Mouse (Mus musculus): ENCODE measurements around the gene Dnajc12. TPM values are rescaled to one million over a fixed set of nuclear protein-coding genes. Genes with fewer than 3 reads are reported as not detected.
A peak's percentile ranks its signal among the peaks of the same experiment; 100 is the strongest.
"Not testable (repeated sequence)": the region's sequence is repeated elsewhere in the genome, so short reads cannot be mapped to it uniquely, and the experiment has no call there.

Dnajc12 gene
- polyA plus RNA-seq, 1 experiment, result 14.9 TPM

DNA sequence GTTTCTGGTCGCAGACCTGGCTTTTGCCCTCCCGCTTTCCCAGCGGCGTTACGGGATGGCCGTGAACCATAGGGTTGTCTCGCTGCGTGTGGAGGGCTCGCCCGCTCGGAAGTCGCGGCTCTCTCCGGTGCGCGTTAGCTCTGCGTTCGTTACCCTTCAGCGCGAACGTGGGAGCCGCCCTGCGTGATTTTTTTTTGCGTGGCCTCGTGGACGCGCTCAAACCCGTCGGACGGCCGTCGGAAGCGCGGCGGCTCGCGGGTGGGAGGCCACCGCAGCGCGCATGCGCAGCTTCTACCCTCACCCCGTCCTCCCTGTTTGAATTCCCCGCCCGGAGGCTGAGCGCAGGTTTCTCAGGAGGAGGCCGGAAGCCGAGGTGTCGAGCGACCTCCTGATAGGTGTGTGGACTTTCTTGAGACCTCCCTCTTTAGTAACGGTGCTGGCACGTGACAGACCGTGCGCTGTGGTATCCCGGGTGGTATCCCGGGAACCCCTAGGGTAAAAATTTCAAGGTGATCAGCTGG, 47.6 kb downstream of the Dnajc12 start, which contains the start of gene Ctnna3:
Gene Ctnna3 (plus strand): TSS at position 314 of the 521 bp plus-strand sequence.
- DNase-seq (ENCODE audit: low spot score), result peak; percentile 71

- no peak for DNase-seq (ENCODE audit: low spot score)
Measured at GRCm38 (mm10) chr10:63431221-63431736, 49.0 kb downstream of the Dnajc12 start.

DNA sequence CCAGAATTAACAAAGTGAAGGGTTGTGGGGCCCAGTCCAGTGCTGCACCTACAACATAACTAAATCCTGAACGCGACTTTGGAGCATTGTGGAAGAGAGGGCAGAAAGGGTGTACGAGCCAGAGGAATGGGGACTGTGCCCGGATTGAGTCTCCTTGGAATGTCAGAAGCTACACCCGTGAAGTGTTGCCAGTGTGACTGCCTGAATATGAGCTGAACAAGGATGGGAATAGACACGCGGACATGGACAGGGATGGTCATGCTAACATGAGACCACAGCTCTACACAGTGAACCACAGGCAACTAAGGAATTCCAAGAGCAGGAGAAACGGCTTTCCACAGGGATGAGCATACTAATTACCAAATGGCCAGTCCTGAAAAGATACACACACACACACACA, 49.9 kb downstream of the Dnajc12 start:
- DNase-seq (ENCODE audit: low spot score), result no peak

DNA sequence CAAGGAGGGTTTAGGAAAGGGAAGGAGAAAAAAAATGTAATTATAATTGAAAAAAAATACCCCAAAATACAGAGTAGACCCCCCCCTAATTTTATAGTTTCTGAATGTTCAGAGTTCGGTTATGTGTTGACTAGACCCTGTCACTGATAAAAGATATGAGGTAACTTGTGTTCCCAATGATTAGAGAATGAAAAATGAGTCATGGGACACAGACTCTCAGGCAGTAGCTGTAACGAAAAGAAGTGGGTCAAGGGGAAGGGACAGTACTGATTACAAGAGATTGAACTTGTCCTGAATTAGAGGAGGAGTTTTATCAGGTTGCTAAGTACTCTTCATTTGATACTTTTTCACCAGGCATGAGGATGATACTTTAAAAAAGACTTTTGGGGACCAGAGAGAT, 50.6 kb downstream of the Dnajc12 start:
- DNase-seq (ENCODE audit: low spot score), result no peak

DNA sequence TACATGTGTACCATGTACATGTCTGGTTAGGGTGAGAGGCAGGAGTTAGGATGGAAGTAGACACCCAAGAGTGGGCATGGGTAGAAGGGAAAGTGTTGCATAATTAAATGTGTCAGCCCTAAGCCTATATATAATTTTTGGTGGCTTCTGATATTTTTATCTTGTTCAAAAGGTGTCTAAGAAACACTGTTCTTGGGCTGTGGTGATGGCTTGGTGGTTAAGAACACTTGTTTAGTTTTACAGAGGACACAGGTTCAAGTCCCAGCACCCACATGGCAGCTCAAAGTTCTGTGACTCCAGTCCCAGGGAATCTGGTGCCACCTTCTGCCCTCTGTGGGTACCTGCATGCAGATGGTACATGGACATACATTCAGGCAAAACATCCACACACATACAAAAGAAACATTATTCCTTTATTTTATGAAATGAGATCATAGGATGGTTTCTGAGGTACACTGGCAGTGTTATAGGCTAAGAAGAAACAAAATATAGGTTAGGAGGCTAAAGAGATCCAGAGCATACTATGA, 56.6 kb downstream of the Dnajc12 start:
- DNase-seq (ENCODE audit: low spot score), result no peak

DNA sequence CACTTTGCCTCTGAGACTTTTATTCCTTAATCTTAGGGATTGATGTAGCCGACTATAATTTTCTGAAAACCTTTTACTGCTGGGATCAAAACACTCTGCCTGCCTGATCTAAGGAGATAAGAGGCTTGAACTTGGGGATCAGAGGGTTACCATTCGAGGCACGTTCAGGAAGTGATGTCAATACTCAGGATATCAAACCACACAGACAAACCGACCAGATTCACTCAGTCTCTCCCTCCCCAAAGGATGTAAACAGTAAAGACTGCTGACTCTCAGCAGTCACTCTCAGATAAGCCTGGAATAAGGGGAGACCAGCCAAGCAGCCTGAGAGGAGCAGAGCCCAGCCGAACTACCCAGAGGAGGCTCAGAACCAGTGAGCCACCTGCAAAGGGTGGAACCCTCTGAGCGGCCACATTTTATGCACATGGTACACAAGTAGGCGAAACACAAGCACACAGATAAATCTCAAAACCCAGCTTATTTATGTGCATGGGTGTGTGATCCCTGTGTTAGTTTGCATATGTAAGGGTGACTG, 57.5 kb downstream of the Dnajc12 start:
- no peak for DNase-seq (ENCODE audit: low spot score)

GRCm38 (mm10) chr10:63444602-63445387, 62.6 kb downstream of the Dnajc12 start:
- not testable (repeated sequence) for DNase-seq (ENCODE audit: low spot score)

DNA sequence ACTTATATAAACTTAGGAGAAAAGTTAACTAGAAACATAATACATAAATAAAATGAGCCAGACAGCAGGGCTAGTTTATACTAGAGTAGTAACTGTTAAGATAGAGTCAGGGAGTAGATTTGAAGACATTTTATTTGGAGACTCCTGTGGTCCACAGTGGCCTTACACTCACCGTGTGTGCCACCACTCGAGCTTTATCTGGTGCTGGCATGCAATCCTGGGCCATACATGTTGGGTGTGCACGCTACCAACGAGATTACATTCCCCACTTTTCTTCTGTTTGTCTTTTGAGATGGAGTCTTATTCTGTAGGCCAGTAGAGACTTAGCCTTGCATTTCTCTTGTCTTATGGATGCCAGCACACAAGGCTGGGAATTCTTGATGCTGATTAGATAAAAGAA, 71.7 kb downstream of the Dnajc12 start:
- no peak for DNase-seq (ENCODE audit: low spot score)

GRCm38 (mm10) chr10:63455110-63455878, 73.1 kb downstream of the Dnajc12 start:
- no peak for DNase-seq (ENCODE audit: low spot score)

DNA sequence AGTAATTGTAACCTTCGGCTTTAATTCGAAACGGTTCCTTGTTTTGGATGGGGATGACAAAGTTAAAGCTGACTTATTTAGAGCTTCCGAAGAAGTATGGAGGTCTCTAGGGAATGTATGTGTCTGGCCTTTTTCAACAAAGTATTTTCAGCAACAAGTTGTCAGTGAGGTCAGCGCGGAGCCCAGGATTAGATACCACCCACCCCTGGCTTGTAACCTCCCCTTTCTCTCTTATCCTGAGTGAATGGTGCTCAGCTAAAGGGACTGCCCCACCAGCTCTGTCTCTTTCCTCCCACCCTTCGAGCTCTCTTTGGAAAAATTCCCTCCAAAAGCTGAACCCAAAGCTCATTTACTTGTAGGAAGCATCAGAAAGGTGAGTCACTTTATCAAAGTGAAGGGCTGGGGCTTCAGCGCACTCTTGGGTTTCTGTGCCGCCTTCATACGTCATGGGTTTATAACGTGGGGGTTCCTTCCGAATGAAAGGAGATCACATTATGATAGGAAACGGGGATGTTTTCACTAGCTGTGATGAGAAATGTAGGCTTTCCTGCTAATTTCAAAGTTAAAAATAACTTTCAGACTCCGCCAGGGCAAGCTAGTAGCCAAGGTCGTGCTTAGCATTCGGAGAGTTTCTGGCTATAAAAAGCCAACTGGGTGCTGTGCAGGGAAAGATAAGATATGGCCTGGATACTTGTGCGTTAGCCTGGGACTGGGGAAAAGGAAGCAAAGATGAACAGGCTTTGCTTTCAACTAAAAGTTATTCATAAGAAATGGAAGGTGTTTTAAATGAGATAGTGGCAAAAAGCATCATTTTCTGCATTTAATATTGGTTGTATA, 75.3 kb downstream of the Dnajc12 start:
- DNase-seq (ENCODE audit: low spot score), result no peak

Other genes starting within 250 kb of the Dnajc12 start
- 1.8 and 3.2 TPM in 2 replicates for gene Mypn, start 178.5 kb upstream of the Dnajc12 start, polyA plus RNA-seq (2012; rRNA removed)
- 39.3 and 47.3 TPM in 2 replicates for gene Herc4, start 138.6 kb upstream of the Dnajc12 start, polyA plus RNA-seq (2012; rRNA removed)
- 14.1 and 14.3 TPM in 2 replicates for gene Sirt1, start 739 bp upstream of the Dnajc12 start, polyA plus RNA-seq (2012; rRNA removed)
- gene Gm7075, start 39.3 kb downstream of the Dnajc12 start, polyA plus RNA-seq (2012; rRNA removed), result 0.25 TPM in 1 of 2 replicates, not detected in the other
- 0.48 and 0.69 TPM in 2 replicates for gene Ctnna3, start 47.7 kb downstream of the Dnajc12 start, polyA plus RNA-seq (2012; rRNA removed)

Measured in urinary bladder, adult 2 months (tissue).